Comparison of ENCODE assay signal across 20 mouse cellular contexts in genomic region chr17:66368127-66368526, GRCm38 (mm10).
DNase-seq lines count a peak whose midpoint lies in the region; ATAC-seq and TF ChIP-seq lines count a peak whose summit lies in the region.
"Had no signal": no experiment of that assay in that cellular context is flagged by ENCODE, and none has a peak within 500 bp of the region (broad histone marks: within the 10 kb centered on the region; RNA-seq: fewer than 3 reads in every experiment).

No protein-coding gene starts in this region.

- H3K9ac ChIP-seq in forebrain, embryonic 14.5 days (ENCODE audit: low read length): no peak overlapping the region
- no peak overlapping the region for H3K9ac ChIP-seq in forebrain, embryonic 11.5 days (ENCODE audit: low read length)
- H3K9ac ChIP-seq: embryonic facial prominence, embryonic 15.5 days; limb, embryonic 15.5 days; liver, embryonic 15.5 days; neural tube, embryonic 13.5 days had no signal

- H3K4me3 ChIP-seq in forebrain, embryonic 14.5 days (ENCODE audit: low read depth, low read length): no peak overlapping the region
- H3K4me3 ChIP-seq in forebrain, embryonic 11.5 days (ENCODE audit: low read depth, low read length): no peak overlapping the region
- H3K4me3 ChIP-seq in left cerebral cortex, adult 2 months: no peak overlapping the region
- H3K4me3 ChIP-seq: embryonic facial prominence, embryonic 15.5 days; limb, embryonic 15.5 days; liver, embryonic 15.5 days; neural tube, embryonic 13.5 days had no signal

- TF ChIP-seq CTCF in left cerebral cortex, adult 2 months (IDR thresholded peaks at IDR 0.05): no peak
- TF ChIP-seq CTCF in brain, embryonic 14.5 days (IDR thresholded peaks at IDR 0.05; ENCODE audit: borderline replicate concordance, extremely low read depth, insufficient read depth, insufficient read length): no peak

- no peaks in the 10 kb centered on the region for H3K27me3 ChIP-seq in forebrain, embryonic 14.5 days (replicated peaks; ENCODE audit: control insufficient read depth, insufficient read depth, low read length)
- no peaks in the 10 kb centered on the region for H3K27me3 ChIP-seq in forebrain, embryonic 11.5 days (ENCODE audit: control insufficient read depth, insufficient read depth, low read length)
- H3K27me3 ChIP-seq: embryonic facial prominence, embryonic 15.5 days; limb, embryonic 15.5 days; liver, embryonic 15.5 days; neural tube, embryonic 13.5 days had no signal

- peaks cover 17% of the 10 kb centered on the region; the same call in 1 of the 2 replicates for H3K36me3 ChIP-seq in forebrain, embryonic 14.5 days (ENCODE audit: control insufficient read depth, insufficient read depth, low read length)
- no peaks in the 10 kb centered on the region for H3K36me3 ChIP-seq in forebrain, embryonic 11.5 days (ENCODE audit: control insufficient read depth, insufficient read depth, low read length)
- H3K36me3 ChIP-seq: embryonic facial prominence, embryonic 15.5 days; limb, embryonic 15.5 days; liver, embryonic 15.5 days had no signal

- no peak for DNase-seq in forebrain, embryonic 14.5 days (ENCODE audit: low spot score)
- no peak for DNase-seq in forebrain, embryonic 11.5 days (ENCODE audit: low spot score)
- peak in 1 of 2 experiments; percentile 47 for DNase-seq in left cerebral cortex, adult 2 months (ENCODE audit: extremely low spot score in 1 of 2, low spot score in 2 of 2)
- no peak for DNase-seq in left cerebral cortex, postnatal 10 days (ENCODE audit: extremely low spot score in 1 of 2, low spot score in 2 of 2)
- peak; percentile 44 for DNase-seq in brain, embryonic 14.5 days (ENCODE audit: low read depth)
- peak; percentile 62 to 67 for DNase-seq in cerebellum, postnatal 25 days
- no peak for DNase-seq in gastrocnemius, postnatal 36 days
- DNase-seq: adrenal gland, postnatal 36 days; B cell, adult 2 months; heart, adult 18-20 months; heart, postnatal 36 days; kidney, postnatal 10 days; midbrain, embryonic 14.5 days had no signal

- WGBS in forebrain, embryonic 14.5 days: 75% methylated on average over 11 of the region's 11 CpGs
- WGBS in forebrain, embryonic 11.5 days: 93% methylated on average over 11 of the region's 11 CpGs

- intact Hi-C loops in left cerebral cortex, adult 2 months (cut with DNase I): no loop called here
- intact Hi-C loops in left cerebral cortex, postnatal 10 days (cut with DNase I): no loop called here
- intact Hi-C loops in gastrocnemius, postnatal 36 days (cut with DNase I): no loop called here

- no peak overlapping the region for H3K27ac ChIP-seq in forebrain, embryonic 14.5 days (ENCODE audit: low read depth, low read length)
- no peak overlapping the region for H3K27ac ChIP-seq in forebrain, embryonic 11.5 days (ENCODE audit: low read depth, low read length)
- peak overlapping the region; percentile 78 for H3K27ac ChIP-seq in left cerebral cortex, adult 2 months
- H3K27ac ChIP-seq: embryonic facial prominence, embryonic 15.5 days; limb, embryonic 15.5 days; liver, embryonic 15.5 days; neural tube, embryonic 13.5 days; stomach, postnatal 0 days had no signal

- TF ChIP-seq POLR2A in brain, embryonic 14.5 days (IDR thresholded peaks at IDR 0.05; ENCODE audit: borderline replicate concordance, extremely low read depth, insufficient read depth, insufficient read length, poor library complexity, severe bottlenecking): no peak

- no peaks in the 10 kb centered on the region for H3K4me1 ChIP-seq in forebrain, embryonic 14.5 days (ENCODE audit: control insufficient read depth, insufficient read depth, low read length)
- H3K4me1 ChIP-seq in forebrain, embryonic 11.5 days (replicated peaks; ENCODE audit: control insufficient read depth, insufficient read depth, low read length): no peaks in the 10 kb centered on the region
- H3K4me1 ChIP-seq: liver, embryonic 15.5 days; neural tube, embryonic 13.5 days had no signal

- no peak overlapping the region for H3K4me2 ChIP-seq in forebrain, embryonic 14.5 days (ENCODE audit: low read length)
- H3K4me2 ChIP-seq in forebrain, embryonic 11.5 days (ENCODE audit: low read depth, low read length, severe bottlenecking): no peak overlapping the region
- H3K4me2 ChIP-seq: embryonic facial prominence, embryonic 15.5 days; limb, embryonic 15.5 days; liver, embryonic 15.5 days; neural tube, embryonic 13.5 days had no signal

- ATAC-seq in forebrain, embryonic 14.5 days: 0 out of 2 replicates have a peak, but pooled peaks have one; percentile 34
- ATAC-seq in forebrain, embryonic 11.5 days (replicated peaks; ENCODE audit: low FRiP score): no peak
- ATAC-seq: hindbrain, embryonic 16.5 days; intestine, postnatal 0 days had no signal

- no peaks in the 10 kb centered on the region for H3K9me3 ChIP-seq in forebrain, embryonic 14.5 days (replicated peaks; ENCODE audit: control insufficient read depth, low read length)
- no peaks in the 10 kb centered on the region for H3K9me3 ChIP-seq in forebrain, embryonic 11.5 days (ENCODE audit: control insufficient read depth, low read length)
- H3K9me3 ChIP-seq: embryonic facial prominence, embryonic 15.5 days; limb, embryonic 15.5 days; liver, embryonic 15.5 days; neural tube, embryonic 13.5 days had no signal

Comparison
In these comparisons a context has a peak if more than half of its experiments do, and no peak if none do; other contexts are left out.
1. DNase-seq: peak in brain, embryonic 14.5 days (single experiment) and cerebellum, postnatal 25 days (2 of 2); none in forebrain, embryonic 14.5 days (single experiment), forebrain, embryonic 11.5 days (single experiment), left cerebral cortex, postnatal 10 days (0 of 2) and gastrocnemius, postnatal 36 days (0 of 2).